27 mouse cellular contexts compared by ENCODE assay signal in the genomic region with DNA sequence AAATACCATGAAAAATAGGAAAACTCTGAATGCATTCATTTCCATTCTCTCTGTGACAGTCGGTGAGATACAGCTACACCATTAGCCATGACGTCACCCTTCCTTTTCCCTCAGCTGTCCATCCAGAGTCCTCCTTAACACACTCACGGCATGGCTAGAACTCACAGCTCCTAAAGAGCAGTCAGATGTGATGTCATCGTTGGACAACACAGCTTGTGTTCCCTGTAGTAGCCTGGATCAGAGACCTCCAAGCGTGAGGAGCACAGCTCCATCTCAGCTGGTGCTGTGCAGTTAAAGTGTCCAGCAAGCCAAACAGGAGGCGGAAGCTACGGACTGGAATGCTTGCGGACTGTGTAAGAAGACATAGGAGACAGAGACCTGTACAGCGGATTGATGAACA. TPM values are rescaled to one million over a fixed set of nuclear protein-coding genes. Genes with fewer than 3 reads are reported as not detected.
DNase-seq lines count a peak whose midpoint lies in the region; ATAC-seq and TF ChIP-seq lines count a peak whose summit lies in the region.
"Had no signal": no experiment of that assay in that cellular context is flagged by ENCODE, and none has a peak within 500 bp of the region (broad histone marks: within the 10 kb centered on the region; RNA-seq: fewer than 3 reads in every experiment).

No protein-coding gene starts in this region.

- 0 out of 2 replicates have a peak, but pooled peaks have one; percentile 32 for ATAC-seq in hindbrain, postnatal 0 days
- peak; percentile 47; the same call in 1 of the 2 replicates for ATAC-seq in limb, embryonic 14.5 days (ENCODE audit: low FRiP score, low read depth)
- ATAC-seq: CD4-positive, CD25-positive, alpha-beta regulatory T cell, adult 4 months; forebrain, embryonic 14.5 days; forebrain, postnatal 0 days; hindbrain, embryonic 16.5 days; inflammation-experienced regulatory T-cells, adult 6 months; intestine, embryonic 16.5 days had no signal

- TF ChIP-seq POLR2A in limb, embryonic 14.5 days (IDR thresholded peaks at IDR 0.05; ENCODE audit: borderline replicate concordance, extremely low read depth, insufficient read depth, insufficient read length): no peak

- H3K9me3 ChIP-seq in hindbrain, postnatal 0 days (ENCODE audit: low read length): no peaks in the 10 kb centered on the region
- H3K9me3 ChIP-seq in hindbrain, embryonic 10.5 days: no peaks in the 10 kb centered on the region
- H3K9me3 ChIP-seq in limb, embryonic 14.5 days (ENCODE audit: control insufficient read depth, low read length): no peaks in the 10 kb centered on the region
- H3K9me3 ChIP-seq: embryonic facial prominence, embryonic 12.5 days; embryonic facial prominence, embryonic 15.5 days; heart, embryonic 12.5 days; heart, embryonic 15.5 days; hindbrain, embryonic 12.5 days had no signal

- no peaks in the 10 kb centered on the region for H3K4me1 ChIP-seq in hindbrain, postnatal 0 days (ENCODE audit: insufficient read depth, low read length)
- no peaks in the 10 kb centered on the region for H3K4me1 ChIP-seq in hindbrain, embryonic 10.5 days (replicated peaks)
- peaks cover 3% of the 10 kb centered on the region; the same call in 1 of the 2 replicates for H3K4me1 ChIP-seq in limb, embryonic 14.5 days (ENCODE audit: control insufficient read depth, insufficient read depth, low read length)
- H3K4me1 ChIP-seq: embryonic facial prominence, embryonic 12.5 days; heart, embryonic 12.5 days; heart, embryonic 15.5 days; hindbrain, embryonic 12.5 days had no signal

- no peak overlapping the region for H3K4me2 ChIP-seq in hindbrain, postnatal 0 days (ENCODE audit: low read depth, low read length)
- no peak overlapping the region for H3K4me2 ChIP-seq in limb, embryonic 14.5 days (replicated peaks; ENCODE audit: low read depth, low read length, severe bottlenecking)
- H3K4me2 ChIP-seq: embryonic facial prominence, embryonic 12.5 days; embryonic facial prominence, embryonic 15.5 days; heart, embryonic 12.5 days; heart, embryonic 15.5 days; hindbrain, embryonic 12.5 days had no signal

- 80% methylated on average over 9 of the region's 9 CpGs for WGBS in hindbrain, postnatal 0 days
- 89% methylated on average over 9 of the region's 9 CpGs for WGBS in hindbrain, embryonic 10.5 days
- WGBS in limb, embryonic 14.5 days: 83% methylated on average over 9 of the region's 9 CpGs

- no peak overlapping the region for H3K9ac ChIP-seq in hindbrain, postnatal 0 days (replicated peaks; ENCODE audit: low read length)
- no peak overlapping the region for H3K9ac ChIP-seq in limb, embryonic 14.5 days (ENCODE audit: low read depth, low read length, severe bottlenecking)
- H3K9ac ChIP-seq: embryonic facial prominence, embryonic 12.5 days; embryonic facial prominence, embryonic 15.5 days; forebrain, postnatal 0 days; heart, embryonic 12.5 days; heart, embryonic 15.5 days; hindbrain, embryonic 12.5 days had no signal

- H3K36me3 ChIP-seq in hindbrain, postnatal 0 days (ENCODE audit: insufficient read depth, low read length): no peaks in the 10 kb centered on the region
- H3K36me3 ChIP-seq in hindbrain, embryonic 10.5 days: no peaks in the 10 kb centered on the region
- no peaks in the 10 kb centered on the region for H3K36me3 ChIP-seq in limb, embryonic 14.5 days (ENCODE audit: control insufficient read depth, insufficient read depth, low read length)
- H3K36me3 ChIP-seq: embryonic facial prominence, embryonic 12.5 days; embryonic facial prominence, embryonic 15.5 days; heart, embryonic 12.5 days; heart, embryonic 15.5 days; hindbrain, embryonic 12.5 days had no signal

- H3K27me3 ChIP-seq in hindbrain, postnatal 0 days (ENCODE audit: insufficient read depth, low read length): no peaks in the 10 kb centered on the region
- H3K27me3 ChIP-seq in hindbrain, embryonic 10.5 days (ENCODE audit: insufficient read depth, poor library complexity, severe bottlenecking): no peaks in the 10 kb centered on the region
- no peaks in the 10 kb centered on the region for H3K27me3 ChIP-seq in limb, embryonic 14.5 days (ENCODE audit: control insufficient read depth, insufficient read depth, low read length)
- H3K27me3 ChIP-seq: embryonic facial prominence, embryonic 12.5 days; embryonic facial prominence, embryonic 15.5 days; heart, embryonic 12.5 days; heart, embryonic 15.5 days; hindbrain, embryonic 12.5 days had no signal

- no peak overlapping the region for H3K27ac ChIP-seq in hindbrain, postnatal 0 days
- H3K27ac ChIP-seq in hindbrain, embryonic 10.5 days: no peak overlapping the region
- no peak overlapping the region for H3K27ac ChIP-seq in limb, embryonic 14.5 days (replicated peaks; ENCODE audit: low read depth, low read length)
- H3K27ac ChIP-seq: embryonic facial prominence, embryonic 12.5 days; embryonic facial prominence, embryonic 15.5 days; gastrocnemius, adult 2 months; heart, embryonic 15.5 days; hindbrain, embryonic 12.5 days had no signal

- peak; percentile 32 to 56 for DNase-seq in cerebellum, adult 18-20 months
- DNase-seq in cerebellum, postnatal 10 days: no peak
- no peak for DNase-seq in hindbrain, postnatal 0 days (ENCODE audit: low spot score)
- DNase-seq in hindbrain, embryonic 10.5 days (ENCODE audit: low spot score): no peak
- DNase-seq in brain, adult 2 months (ENCODE audit: low read depth, low spot score): peak; percentile 45
- DNase-seq in limb, embryonic 14.5 days (ENCODE audit: low spot score): no peak
- DNase-seq in urinary bladder, postnatal 10 days (ENCODE audit: low spot score): no peak
- DNase-seq: adrenal gland, adult 2 months; adrenal gland, postnatal 14 days; cerebellum, postnatal 25 days; forebrain, postnatal 0 days; gastrocnemius, adult 2 months; gastrocnemius, postnatal 14 days; heart, adult 11 months; heart, postnatal 10 days; heart, postnatal 36 days; kidney, adult 18-20 months had no signal

- TF ChIP-seq CTCF in hindbrain, postnatal 0 days (IDR thresholded peaks at IDR 0.05; ENCODE audit: low read depth): no peak

- no peak overlapping the region for H3K4me3 ChIP-seq in hindbrain, postnatal 0 days (ENCODE audit: low read length)
- H3K4me3 ChIP-seq in hindbrain, embryonic 10.5 days: no peak overlapping the region
- H3K4me3 ChIP-seq in limb, embryonic 14.5 days (replicated peaks; ENCODE audit: low read length): no peak overlapping the region
- H3K4me3 ChIP-seq: embryonic facial prominence, embryonic 12.5 days; embryonic facial prominence, embryonic 15.5 days; gastrocnemius, adult 2 months; heart, embryonic 12.5 days; heart, embryonic 15.5 days; hindbrain, embryonic 12.5 days had no signal

RNA-seq across cellular contexts. Expression of gene Hmgb2, which starts 49.2 kb away (rescaled TPM):
- 14.6 and 14.8 TPM in 2 replicates for total RNA-seq in hindbrain, postnatal 0 days (2014; rRNA removed)
- polyA plus RNA-seq in hindbrain, postnatal 0 days (2015; fragmentation: Nextera tagmentation; extraction: Ambion mirVana): 140 and 154 TPM in 2 replicates
- polyA plus RNA-seq in hindbrain, embryonic 10.5 days (2016; fragmentation: Nextera tagmentation; extraction: Ambion mirVana): 389 and 567 TPM in 2 replicates
- 86.9 and 199 TPM in 2 replicates for polyA plus RNA-seq in limb, embryonic 14.5 days (2012; rRNA removed)
- polyA plus RNA-seq in limb, embryonic 14.5 days (2014; fragmentation: Nextera tagmentation; extraction: Ambion mirVana): 290 and 314 TPM in 2 replicates

Comparison
In these comparisons a context has a peak if more than half of its experiments do, and no peak if none do; other contexts are left out.
1. DNase-seq: peak in cerebellum, adult 18-20 months (2 of 2) and brain, adult 2 months (single experiment); none in cerebellum, postnatal 10 days (0 of 2), hindbrain, postnatal 0 days (single experiment), hindbrain, embryonic 10.5 days (single experiment), limb, embryonic 14.5 days (single experiment) and urinary bladder, postnatal 10 days (single experiment).